Mouse (Mus musculus) gastrocnemius, adult 18-20 months (tissue): ENCODE results near the gene Tesc. TPM values are rescaled to one million over a fixed set of nuclear protein-coding genes. Genes with fewer than 3 reads are reported as not detected.

ENCODE experiments used
- DNase-seq: peaks from one replicate; pipeline ENCODE4 v3.0.0; 2021; ENCODE audit warnings: low spot score
- total RNA-seq, 2 experiments: library from RNA; stranded (reverse); gene quantifications; 2 replicates each; pipeline ENCODE4 v1.2.3; 2021

The Tesc gene
- total RNA-seq, 2 experiments from 2014 or later, result 0.37 to 0.81 TPM

DNA sequence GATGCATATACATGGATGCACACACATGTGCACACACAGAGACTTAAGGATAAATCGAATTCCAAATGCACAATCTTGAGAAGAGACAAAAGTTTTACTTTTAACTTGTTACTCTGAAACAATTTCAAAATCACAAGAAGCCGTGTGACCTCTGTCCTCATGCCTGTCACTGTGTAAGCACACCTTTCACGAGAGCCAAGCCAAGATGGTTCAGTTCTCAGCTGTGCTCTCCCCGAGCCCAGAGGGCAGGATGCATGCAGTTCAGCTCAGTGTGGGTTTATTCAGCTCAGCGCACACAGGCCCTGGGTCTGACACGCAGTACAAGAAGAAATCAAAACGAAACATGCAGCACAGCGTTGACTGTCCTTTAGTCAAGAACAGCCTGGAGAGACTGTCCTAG, 78.0 kb downstream of the Tesc start:
- no peak for DNase-seq

DNA sequence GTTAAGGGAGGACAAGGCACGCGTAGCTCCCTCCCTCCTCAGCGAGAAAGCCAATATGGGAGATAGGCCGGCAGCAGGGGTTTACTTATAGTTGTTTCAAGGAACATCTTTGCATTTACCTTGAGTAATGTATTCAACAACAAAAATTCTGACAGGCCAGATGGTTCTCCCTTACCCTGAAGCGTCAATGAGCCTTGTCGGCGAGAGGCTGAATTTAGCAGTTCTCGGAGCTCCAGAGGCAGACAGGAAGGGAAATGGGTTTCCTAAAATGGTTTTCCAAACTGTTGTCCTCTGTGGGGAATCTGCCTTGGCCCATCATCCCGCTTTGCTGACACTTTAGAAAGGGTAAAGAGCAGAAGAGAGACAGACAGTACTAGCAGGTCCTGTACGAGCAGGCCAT, 79.1 kb downstream of the Tesc start:
- no peak for DNase-seq

DNA sequence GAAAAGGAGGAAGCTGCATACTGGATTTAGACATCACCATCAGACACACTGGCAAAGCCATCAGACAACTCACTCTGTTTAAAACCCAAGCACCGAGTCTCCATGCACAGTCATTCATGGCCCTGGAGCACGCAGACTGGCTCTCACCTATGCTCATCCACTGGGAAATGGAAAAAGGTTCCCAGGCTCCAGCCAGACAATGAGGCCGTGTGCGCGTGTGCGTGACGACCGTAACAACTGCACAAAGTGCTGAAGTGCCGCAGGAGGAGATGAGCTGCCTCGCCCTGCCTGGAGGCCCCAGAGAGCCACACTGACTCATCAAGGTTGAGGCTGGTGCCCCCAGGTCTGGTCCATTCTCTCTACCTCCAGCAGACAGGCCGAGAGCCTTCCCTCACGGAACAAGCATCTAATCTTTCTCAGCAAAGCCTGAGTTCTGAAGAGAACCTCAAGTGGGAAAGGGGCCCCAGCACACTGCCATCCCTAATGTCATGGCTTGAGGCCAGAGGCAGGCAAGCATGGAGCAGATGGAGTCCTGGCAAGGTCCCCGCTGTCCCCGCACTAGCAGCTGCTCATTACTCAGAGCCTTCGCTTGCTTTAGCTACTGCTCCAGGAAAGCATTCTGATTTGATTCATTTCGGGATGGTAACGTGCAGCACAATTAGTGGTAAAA, 80.7 kb downstream of the Tesc start:
- no peak for DNase-seq

- DNase-seq, result no peak
These were observed 81.4 kb downstream of the Tesc start for GRCm38 (mm10) chr5:118108794-118109440.

Other genes starting within 250 kb of the Tesc start
- gene Nos1, start 246.7 kb upstream of the Tesc start, total RNA-seq, result 10 to 100 TPM; 64.3 to 71.9 TPM
- 10 to 100 TPM; 12.5 to 13.9 TPM for gene Fbxo21, start 51.0 kb upstream of the Tesc start, total RNA-seq
- 10 to 100 TPM; 20.5 to 21.1 TPM for gene Fbxw8, start 127.7 kb downstream of the Tesc start, total RNA-seq
- gene Hrk, start 136.9 kb downstream of the Tesc start, total RNA-seq, result under 1 TPM; 0.12 to 0.21 TPM
- 1 to 10 TPM in 1 of 2 experiments, under 1 TPM in 1; 0.90 to 1.6 TPM for gene Rnft2, start 217.4 kb downstream of the Tesc start, total RNA-seq
- gene 2410131K14Rik, start 217.5 kb downstream of the Tesc start, total RNA-seq, result 1 to 10 TPM; 3.6 to 4.7 TPM